Mouse (Mus musculus) heart, adult 2 months (tissue): ENCODE results near the gene Lrrk2. TPM values are rescaled to one million over a fixed set of nuclear protein-coding genes. Genes with fewer than 3 reads are reported as not detected.
"Not testable (repeated sequence)": the region's sequence is repeated elsewhere in the genome, so short reads cannot be mapped to it uniquely, and the experiment has no call there.

Experiments
- DNase-seq, 2 experiments: peaks; one replicate each; pipeline ENCODE4 v3.0.0; 2021
- H3K27ac ChIP-seq: fragments of 200-600 bp; 2 replicates; pipeline ENCODE4 v1.8.1; 2022
- H3K27me3 ChIP-seq: fragments of 200-500 bp; 2 replicates; pipeline ENCODE4 v1.6.1; 2012; ENCODE audit warnings: mild to moderate bottlenecking, low read length, inconsistent platforms, mixed read lengths; ENCODE audit not compliant: control insufficient read depth, insufficient read depth
- H3K36me3 ChIP-seq: fragments of 200-500 bp; 2 replicates; pipeline ENCODE4 v1.6.1; 2012; ENCODE audit warnings: low read length, inconsistent platforms; ENCODE audit not compliant: control insufficient read depth, insufficient read depth
- H3K4me1 ChIP-seq: fragments of 200-500 bp; 2 replicates; pipeline ENCODE4 v1.6.1; 2011; ENCODE audit warnings: low read length; ENCODE audit not compliant: control insufficient read depth, insufficient read depth
- H3K4me3 ChIP-seq: fragments of 200-600 bp; 2 replicates; pipeline ENCODE4 v1.8.1; 2022
- H3K79me2 ChIP-seq: fragments of 200-500 bp; replicated peaks from 2 replicates; pipeline ENCODE4 v1.6.1; 2012; ENCODE audit warnings: mild to moderate bottlenecking, inconsistent platforms, low read length, moderate library complexity, mixed read lengths; ENCODE audit not compliant: control insufficient read depth, insufficient read depth
- H3K9ac ChIP-seq: fragments of 200-500 bp; 2 replicates; pipeline ENCODE4 v1.6.1; 2012; ENCODE audit warnings: low read depth, mild to moderate bottlenecking, control low read depth, inconsistent platforms, low read length, mixed read lengths
- CTCF ChIP-seq: fragments of 200-600 bp; IDR thresholded peaks from 2 replicates; pipeline ENCODE4 v1.8.1; 2022; ENCODE audit warnings: antibody characterized with exemption, mild to moderate bottlenecking, moderate library complexity
- EP300 ChIP-seq: fragments of 200-500 bp; IDR thresholded peaks from 2 replicates; pipeline ENCODE4 v1.6.1; 2011; ENCODE audit warnings: low read depth, low read length, control low read depth; ENCODE audit not compliant: insufficient read depth
- POLR2A ChIP-seq: fragments of 200-500 bp; IDR thresholded peaks from 2 replicates; pipeline ENCODE4 v1.6.1; 2011; ENCODE audit warnings: mild to moderate bottlenecking, low read depth, low read length, control low read depth; ENCODE audit not compliant: insufficient read depth
- WGBS: fragments of 180-500 bp; shearing (Covaris S2); methylation state at CpG from one replicate; pipeline ENCODE4 v1.1.7; 2018; 5-methylcytosine and 5-hydroxymethylcytosine counted together
- intact Hi-C: fragments of 180-260 bp; cut with DNase I; formaldehyde crosslinking; loops from one replicate; pipeline ENCODE4 v1.15.1; 2025
- polyA plus RNA-seq: library from polyadenylated mRNA; depleted of rRNA; stranded (reverse); fragments of >200 nt; gene quantifications from 2 replicates; pipeline ENCODE4 v1.2.3, GENCODE M21; 2012; rRNA removed
- total RNA-seq, 2 experiments: library from RNA; stranded (reverse); gene quantifications; 2 replicates each; pipeline ENCODE4 v1.2.3; 2021

Gene Lrrk2
- total and polyA plus RNA-seq, 3 experiments = 3.0 to 12.2 (median 10.6) TPM

GRCm38 (mm10) chr15:91806463-91806862 lies 133.5 kb downstream of the Lrrk2 start:
- Histone ChIP-seq H3K27me3 (no peaks in the 10 kb centered on the region), H3K36me3 (peaks cover 3% of the 10 kb centered on the region), H3K27ac (no peak overlapping the region), H3K4me3 (no peak overlapping the region), H3K79me2 (no peaks in the 10 kb centered on the region), H3K4me1 (no peaks in the 10 kb centered on the region), H3K9ac (no peak overlapping the region)
- TF ChIP-seq CTCF = no peak
- TF ChIP-seq POLR2A = no peak
- TF ChIP-seq EP300 = no peak
- intact Hi-C loops = no loop called here
- WGBS = 88% methylated on average over 4 of the region's 4 CpGs
- DNase-seq = no peak

GRCm38 (mm10) chr15:91835319-91835718 lies 162.3 kb downstream of the Lrrk2 start:
- WGBS = 67% methylated on average over 6 of the region's 6 CpGs
- H3K27me3 ChIP-seq = no peaks in the 10 kb centered on the region

GRCm38 (mm10) chr15:91837965-91838364 lies 165.0 kb downstream of the Lrrk2 start, which contains the start of gene Smgc:
Gene Smgc, plus strand, starts transcription at chr15:91838265.
- intact Hi-C loops = no loop called here
- WGBS = 82% methylated on average over 7 of the region's 7 CpGs

More at GRCm38 (mm10) chr15:91835319-91835718, 162.3 kb downstream of the Lrrk2 start:
- Histone ChIP-seq H3K9ac (no peak overlapping the region), H3K4me3 (no peak overlapping the region), H3K36me3 (no peaks in the 10 kb centered on the region), H3K4me1 (no peaks in the 10 kb centered on the region), H3K27ac (no peak overlapping the region), H3K79me2 (no peaks in the 10 kb centered on the region)
- DNase-seq = no peak
- TF ChIP-seq EP300 (no peak), POLR2A (no peak), CTCF (no peak)
- intact Hi-C loops = no loop called here

GRCm38 (mm10) chr15:91864130-91864529 lies 191.2 kb downstream of the Lrrk2 start:
- intact Hi-C loops, H3K4me1 ChIP-seq, H3K27me3 ChIP-seq, DNase-seq, H3K79me2 ChIP-seq, H3K27ac ChIP-seq, H3K9ac ChIP-seq, H3K4me3 ChIP-seq, H3K36me3 ChIP-seq: not testable (repeated sequence)
- WGBS = 46% methylated on average over 5 of the region's 5 CpGs

More at GRCm38 (mm10) chr15:91837965-91838364, 165.0 kb downstream of the Lrrk2 start, which contains the start of gene Smgc:
- no peak for DNase-seq
- Histone ChIP-seq H3K9ac (no peak within 1 kb of the TSS), H3K79me2 (no peaks in the 10 kb centered on the region), H3K4me3 (no peak within 1 kb of the TSS), H3K36me3 (no peaks in the 10 kb centered on the region), H3K27me3 (no peaks in the 10 kb centered on the region), H3K4me1 (no peaks in the 10 kb centered on the region), H3K27ac (no peak within 1 kb of the TSS)
- TF ChIP-seq POLR2A (no peak), EP300 (no peak), CTCF (no peak)

Other genes starting within 250 kb of the Lrrk2 start
- gene Slc2a13, start 99.9 kb upstream of the Lrrk2 start, total RNA-seq = under 1 TPM; 0.84 to 0.98 TPM
- gene Slc2a13, start 99.9 kb upstream of the Lrrk2 start, polyA plus RNA-seq = 0.41 and 0.53 TPM in 2 replicates
- not detected for gene Smgc, start 165.1 kb downstream of the Lrrk2 start, total RNA-seq
- not detected in 2 replicates for gene Smgc, start 165.1 kb downstream of the Lrrk2 start, polyA plus RNA-seq